Mouse (Mus musculus): ENCODE measurements around the gene Inpp5b. TPM values are rescaled to one million over a fixed set of nuclear protein-coding genes. Genes with fewer than 3 reads are reported as not detected.
A peak's percentile ranks its signal among the peaks of the same experiment; 100 is the strongest.

Gene Inpp5b
- polyA plus RNA-seq, 1 experiment from 2014 or later, result 23.6 TPM

- peak within 1 kb of the TSS; percentile 85 for H3K4me3 ChIP-seq
- ATAC-seq (ENCODE audit: low read depth), result peak; percentile 90
- WGBS, result under 1% methylated on average over 57 of the region's 57 CpGs
- peaks cover 13% of the 10 kb centered on the region for H3K27me3 ChIP-seq
- H3K9ac ChIP-seq, result peak within 1 kb of the TSS; percentile 91
- H3K4me1 ChIP-seq (replicated peaks), result peaks cover 27% of the 10 kb centered on the region
- H3K27ac ChIP-seq (replicated peaks), result peak within 1 kb of the TSS; percentile 68
- no peaks in the 10 kb centered on the region for H3K9me3 ChIP-seq
- peak within 1 kb of the TSS; percentile 96 for H3K4me2 ChIP-seq
- peaks cover 35% of the 10 kb centered on the region for H3K36me3 ChIP-seq
These were observed 26.8 kb upstream of the Inpp5b start, which contains the start of gene Sf3a3 for GRCm38 (mm10) chr4:124714545-124715481. Gene Sf3a3, plus strand, starts transcription at chr4:124714776.

- Histone ChIP-seq H3K36me3 (peaks cover 76% of the 10 kb centered on the region), H3K9me3 (no peaks in the 10 kb centered on the region), H3K4me1 (replicated peaks) (peaks cover 18% of the 10 kb centered on the region), H3K27ac (replicated peaks) (no peak overlapping the region), H3K4me2 (no peak overlapping the region), H3K27me3 (no peaks in the 10 kb centered on the region), H3K4me3 (no peak overlapping the region), H3K9ac (no peak overlapping the region)
- ATAC-seq (ENCODE audit: low read depth), result no peak
- WGBS, result 93% methylated on average over 4 of the region's 4 CpGs
These were observed 22.5 kb upstream of the Inpp5b start for GRCm38 (mm10) chr4:124719101-124719500.

DNA sequence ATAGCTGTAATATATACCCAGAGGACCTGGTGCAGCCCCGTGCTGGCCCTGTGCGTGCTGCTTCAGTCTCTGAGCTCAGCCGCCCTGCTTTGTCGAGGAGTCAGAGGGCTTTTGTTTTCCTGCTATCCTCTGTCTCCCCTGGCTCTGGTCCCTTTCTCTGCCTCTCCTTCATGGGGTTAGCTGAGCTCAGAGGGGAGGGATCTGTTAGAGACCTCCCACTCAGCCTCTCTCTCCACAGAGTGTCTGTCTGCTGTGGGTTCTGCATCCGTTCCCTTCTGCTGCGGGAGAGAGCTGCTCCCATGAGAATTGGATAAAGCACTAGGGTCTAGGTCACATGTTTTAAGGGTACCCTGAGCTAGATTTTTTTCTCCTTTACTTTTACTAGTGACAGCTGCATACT lies 15.5 kb upstream of the Inpp5b start:
- H3K27ac ChIP-seq (replicated peaks), result no peak overlapping the region
- WGBS, result 86% methylated on average over 6 of the region's 6 CpGs

DNA sequence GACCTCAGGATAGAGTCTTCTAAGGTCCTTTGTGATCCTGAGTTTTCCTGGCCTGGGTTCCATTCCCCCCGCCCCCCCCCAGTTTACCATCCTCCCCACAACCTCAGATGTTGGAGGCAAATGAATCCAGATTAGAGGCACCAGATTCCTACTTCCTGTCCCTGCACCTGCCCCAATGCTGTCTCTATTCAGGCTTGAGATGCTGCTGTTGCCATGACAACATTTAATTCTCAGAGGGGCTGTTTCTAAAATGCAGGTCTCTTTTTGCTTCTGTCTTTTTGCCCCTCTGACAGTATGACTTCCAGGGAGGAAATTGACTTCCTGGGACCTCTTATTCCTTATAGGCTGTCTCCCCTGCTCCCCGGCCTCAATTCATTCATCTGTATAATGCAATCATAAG lies 4.7 kb upstream of the Inpp5b start:
- Histone ChIP-seq H3K27ac (replicated peaks) (peak overlapping the region; percentile 75; the same call in 1 of the 2 replicates), H3K9me3 (no peaks in the 10 kb centered on the region), H3K27me3 (no peaks in the 10 kb centered on the region), H3K4me1 (replicated peaks) (peaks cover 23% of the 10 kb centered on the region), H3K9ac (peak overlapping the region; percentile 27; the same call in 1 of the 2 replicates), H3K36me3 (peaks cover 19% of the 10 kb centered on the region), H3K4me3 (no peak overlapping the region), H3K4me2 (no peak overlapping the region)
- ATAC-seq (ENCODE audit: low read depth), result no peak
- 47% methylated on average over 2 of the region's 2 CpGs for WGBS

More for the DNA sequence above, 15.5 kb upstream of the Inpp5b start:
- H3K36me3 ChIP-seq, result peaks cover 97% of the 10 kb centered on the region
- H3K4me2 ChIP-seq, result no peak overlapping the region
- H3K9me3 ChIP-seq, result no peaks in the 10 kb centered on the region
- no peaks in the 10 kb centered on the region for H3K27me3 ChIP-seq
- H3K9ac ChIP-seq, result no peak overlapping the region
- H3K4me1 ChIP-seq (replicated peaks), result no peaks in the 10 kb centered on the region
- no peak overlapping the region for H3K4me3 ChIP-seq
- no peak for ATAC-seq (ENCODE audit: low read depth)

DNA sequence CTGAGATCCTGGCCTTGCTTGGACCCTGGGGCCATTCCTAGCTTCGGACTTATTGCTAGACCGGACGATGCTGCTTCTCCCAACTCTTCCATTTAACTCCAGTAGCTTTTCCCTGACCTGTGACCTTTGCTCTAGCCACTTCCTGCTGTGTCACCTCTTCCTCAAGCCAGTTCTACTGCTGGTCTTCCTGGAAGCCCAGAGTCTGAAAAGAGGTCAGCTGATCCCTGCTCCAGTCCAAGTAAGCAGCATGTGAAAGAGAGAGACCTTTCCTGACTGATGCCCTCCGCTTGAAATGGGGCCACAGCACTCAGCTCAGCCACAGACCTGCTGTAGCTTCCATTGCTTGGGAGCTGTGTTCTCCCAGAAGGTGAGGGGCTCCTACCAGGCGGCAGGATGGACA lies 4.2 kb upstream of the Inpp5b start:
- WGBS, result 73% methylated on average over 5 of the region's 5 CpGs

GRCm38 (mm10) chr4:124738013-124738412 lies 3.6 kb upstream of the Inpp5b start:
- WGBS, result 62% methylated on average over 4 of the region's 4 CpGs
- Histone ChIP-seq H3K27me3 (no peaks in the 10 kb centered on the region), H3K27ac (replicated peaks) (no peak overlapping the region), H3K36me3 (peaks cover 9% of the 10 kb centered on the region), H3K4me2 (no peak overlapping the region), H3K9ac (no peak overlapping the region), H3K4me3 (no peak overlapping the region), H3K4me1 (replicated peaks) (peaks cover 33% of the 10 kb centered on the region), H3K9me3 (no peaks in the 10 kb centered on the region)
- ATAC-seq (ENCODE audit: low read depth), result no peak

More for the DNA sequence above, 4.2 kb upstream of the Inpp5b start:
- H3K36me3 ChIP-seq, result peaks cover 14% of the 10 kb centered on the region
- no peak for ATAC-seq (ENCODE audit: low read depth)
- no peak overlapping the region for H3K9ac ChIP-seq
- no peaks in the 10 kb centered on the region for H3K9me3 ChIP-seq
- H3K27me3 ChIP-seq, result no peaks in the 10 kb centered on the region
- no peak overlapping the region for H3K4me2 ChIP-seq
- H3K4me1 ChIP-seq (replicated peaks), result peaks cover 29% of the 10 kb centered on the region
- no peak overlapping the region for H3K4me3 ChIP-seq
- H3K27ac ChIP-seq (replicated peaks), result peak overlapping the region; percentile 75; the same call in 1 of the 2 replicates

- WGBS, result 73% methylated on average over 1 of the region's 1 CpGs
- no peak for ATAC-seq (ENCODE audit: low read depth)
These were observed 2.9 kb upstream of the Inpp5b start for GRCm38 (mm10) chr4:124738783-124739182.

DNA sequence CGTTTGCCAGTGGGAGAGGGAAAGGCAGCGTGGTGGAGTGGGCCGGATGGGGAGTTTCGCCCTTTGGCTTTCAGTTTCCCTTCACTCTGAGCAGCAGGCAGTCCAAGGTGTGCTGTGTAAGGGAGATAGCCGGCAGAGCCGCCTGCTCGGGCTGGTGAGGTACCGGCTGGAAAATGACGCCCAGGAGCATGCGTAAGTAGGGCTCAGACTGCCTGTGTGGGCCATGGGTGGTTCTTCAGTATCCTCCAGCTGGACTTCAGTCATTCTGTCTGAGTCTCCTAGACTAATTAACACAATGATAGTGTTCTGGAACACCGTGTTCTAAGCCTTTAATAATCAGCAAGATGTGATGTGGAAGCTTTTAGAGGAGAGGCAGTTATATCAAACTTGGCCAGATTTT lies 1.2 kb downstream of the Inpp5b start:
- ATAC-seq (ENCODE audit: low read depth), result no peak
- peak overlapping the region; percentile 78; the same call in 1 of the 2 replicates for H3K4me2 ChIP-seq
- H3K9me3 ChIP-seq, result no peaks in the 10 kb centered on the region
- H3K9ac ChIP-seq, result no peak overlapping the region
- no peak overlapping the region for H3K4me3 ChIP-seq
- WGBS, result 93% methylated on average over 11 of the region's 11 CpGs
- H3K27ac ChIP-seq (replicated peaks), result no peak overlapping the region
- H3K27me3 ChIP-seq, result no peaks in the 10 kb centered on the region
- H3K4me1 ChIP-seq (replicated peaks), result peaks cover 14% of the 10 kb centered on the region
- peaks cover 31% of the 10 kb centered on the region for H3K36me3 ChIP-seq

More at GRCm38 (mm10) chr4:124738783-124739182, 2.9 kb upstream of the Inpp5b start:
- Histone ChIP-seq H3K27me3 (no peaks in the 10 kb centered on the region), H3K27ac (replicated peaks) (no peak overlapping the region), H3K36me3 (peaks cover 3% of the 10 kb centered on the region; the same call in 1 of the 2 replicates), H3K9ac (no peak overlapping the region), H3K4me3 (no peak overlapping the region), H3K4me1 (replicated peaks) (peaks cover 33% of the 10 kb centered on the region), H3K4me2 (no peak overlapping the region), H3K9me3 (no peaks in the 10 kb centered on the region)

GRCm38 (mm10) chr4:124746577-124746976 lies 4.9 kb downstream of the Inpp5b start:
- peaks cover 15% of the 10 kb centered on the region for H3K4me1 ChIP-seq (replicated peaks)
- H3K36me3 ChIP-seq, result peaks cover 37% of the 10 kb centered on the region
- H3K4me3 ChIP-seq, result no peak overlapping the region
- no peak overlapping the region for H3K9ac ChIP-seq
- peaks cover 11% of the 10 kb centered on the region; the same call in 1 of the 2 replicates for H3K27me3 ChIP-seq
- no peak overlapping the region for H3K4me2 ChIP-seq
- no peak for ATAC-seq (ENCODE audit: low read depth)
- H3K27ac ChIP-seq (replicated peaks), result no peak overlapping the region
- 77% methylated on average over 7 of the region's 7 CpGs for WGBS
- H3K9me3 ChIP-seq, result no peaks in the 10 kb centered on the region

GRCm38 (mm10) chr4:124747851-124748250 lies 6.2 kb downstream of the Inpp5b start:
- no peak for ATAC-seq (ENCODE audit: low read depth)
- Histone ChIP-seq H3K4me2 (no peak overlapping the region), H3K4me3 (no peak overlapping the region), H3K36me3 (peaks cover 37% of the 10 kb centered on the region), H3K9ac (no peak overlapping the region), H3K4me1 (replicated peaks) (peaks cover 16% of the 10 kb centered on the region), H3K27me3 (peaks cover 11% of the 10 kb centered on the region; the same call in 1 of the 2 replicates), H3K27ac (replicated peaks) (no peak overlapping the region), H3K9me3 (no peaks in the 10 kb centered on the region)
- 62% methylated on average over 4 of the region's 4 CpGs for WGBS

- Histone ChIP-seq H3K4me2 (peak overlapping the region; percentile 82), H3K27ac (replicated peaks) (no peak overlapping the region), H3K9me3 (no peaks in the 10 kb centered on the region), H3K4me3 (peak overlapping the region; percentile 71), H3K27me3 (peaks cover 11% of the 10 kb centered on the region; the same call in 1 of the 2 replicates), H3K4me1 (replicated peaks) (peaks cover 16% of the 10 kb centered on the region), H3K9ac (peak overlapping the region; percentile 78), H3K36me3 (peaks cover 19% of the 10 kb centered on the region)
- WGBS, result under 1% methylated on average over 75 of the region's 75 CpGs
- ATAC-seq (ENCODE audit: low read depth), result peak; percentile 100
These were observed 9.9 kb downstream of the Inpp5b start for GRCm38 (mm10) chr4:124751300-124752250.

All from neural tube, embryonic 13.5 days (tissue).